Mouse (Mus musculus) bone marrow macrophage, adult 2 months (primary cell): ENCODE results near the gene Guca1a.

Source experiments
- CTCF ChIP-seq: IDR thresholded peaks from 2 replicates; pipeline ENCODE4 v1.5.1; 2012; ENCODE audit warnings: low read depth, mild to moderate bottlenecking, low read length, moderate library complexity
- POLR2A ChIP-seq: IDR thresholded peaks from 2 replicates; pipeline ENCODE4 v1.6.1; 2012; ENCODE audit warnings: mild to moderate bottlenecking, low read depth, low read length, borderline replicate concordance

DNA sequence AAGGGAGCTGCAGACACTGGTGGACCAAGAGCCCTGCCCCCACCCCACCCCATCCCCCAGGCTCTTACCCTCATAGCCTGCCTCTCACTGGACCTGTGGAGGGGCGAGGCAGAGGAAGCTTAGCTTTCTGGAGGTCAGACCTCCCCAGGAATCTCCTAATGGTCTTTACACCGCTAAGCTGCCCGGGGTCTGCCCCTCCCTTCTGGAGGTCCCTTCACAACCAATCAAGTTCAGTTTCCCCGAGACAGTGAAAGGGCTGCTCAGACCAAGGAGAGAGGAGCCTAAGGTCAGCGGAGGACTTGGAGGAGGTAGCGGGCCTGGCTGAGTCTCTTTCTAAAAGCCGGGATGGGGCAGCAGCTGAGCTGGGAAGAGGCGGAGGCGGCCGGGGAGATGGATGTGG lies 15.2 kb downstream of the Guca1a start, which contains the start of gene Guca1b:
- TF ChIP-seq CTCF: no peak
- TF ChIP-seq POLR2A: no peak
